Mouse (Mus musculus) heart, adult 2 months (tissue): Measurements from ENCODE around the gene Mmrn2.

Experiments
- CTCF ChIP-seq: fragments of 200-600 bp; IDR thresholded peaks from 2 replicates; pipeline ENCODE4 v1.8.1; 2022; ENCODE audit warnings: antibody characterized with exemption, mild to moderate bottlenecking, moderate library complexity
- EP300 ChIP-seq: fragments of 200-500 bp; IDR thresholded peaks from 2 replicates; pipeline ENCODE4 v1.6.1; 2011; ENCODE audit warnings: low read depth, low read length, control low read depth; ENCODE audit not compliant: insufficient read depth
- POLR2A ChIP-seq: fragments of 200-500 bp; IDR thresholded peaks from 2 replicates; pipeline ENCODE4 v1.6.1; 2011; ENCODE audit warnings: mild to moderate bottlenecking, low read depth, low read length, control low read depth; ENCODE audit not compliant: insufficient read depth

DNA sequence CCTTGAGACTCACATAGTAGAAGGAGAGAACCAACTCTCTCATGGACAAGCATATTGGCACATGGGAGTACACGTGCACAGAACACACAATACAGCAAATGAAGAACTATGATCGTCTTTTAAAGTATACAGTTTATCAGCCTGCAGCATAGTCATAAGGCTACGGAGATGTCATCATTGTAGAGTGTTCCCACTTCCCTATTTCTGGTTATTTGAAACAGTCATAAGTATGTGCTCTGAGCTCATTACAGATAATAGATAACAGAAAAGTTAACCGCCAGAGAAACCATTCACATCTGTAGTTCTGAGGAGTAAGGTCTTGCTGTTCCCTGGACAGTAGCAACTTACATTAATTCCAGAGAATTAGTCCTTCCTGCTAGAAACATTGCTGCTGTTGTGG is 32.2 kb upstream of the Mmrn2 start:
- TF ChIP-seq CTCF (no peak), EP300 (no peak), POLR2A (no peak)
